Mouse (Mus musculus) thymus, adult 2 months (tissue): ENCODE measurements at regions not wholly inside any gene's neighbourhood (a gene's known extent, or its start where the extent isn't known, plus 50 kb on each side); places are given as distances from the start of the nearest gene placed in this dataset.

ENCODE experiments used
- CTCF ChIP-seq: fragments of 200-500 bp; IDR thresholded peaks from 2 replicates; pipeline ENCODE4 v1.5.1; 2012; ENCODE audit warnings: mild to moderate bottlenecking, control low read depth, low read length, moderate library complexity, borderline replicate concordance; ENCODE audit not compliant: control insufficient read depth, poor library complexity, insufficient read depth; ENCODE audit errors: extremely low read depth
- POLR2A ChIP-seq: fragments of 200-500 bp; IDR thresholded peaks from 2 replicates; pipeline ENCODE4 v1.6.1; 2012; ENCODE audit warnings: mild to moderate bottlenecking, low read length, control low read depth, moderate library complexity; ENCODE audit not compliant: control insufficient read depth, poor library complexity, insufficient read depth; ENCODE audit errors: extremely low read depth

- no peak for TF ChIP-seq CTCF
- TF ChIP-seq POLR2A, result no peak
Observed at GRCm38 (mm10) chr3:52828473-52828872, 188.6 kb downstream of the Cog6 start.
